Mouse (Mus musculus): Measurements from ENCODE around the gene Ganc. TPM values are rescaled to one million over a fixed set of nuclear protein-coding genes. Genes with fewer than 3 reads are reported as not detected.

Ganc gene
- total RNA-seq, 1 experiment: 5.1 TPM

DNA sequence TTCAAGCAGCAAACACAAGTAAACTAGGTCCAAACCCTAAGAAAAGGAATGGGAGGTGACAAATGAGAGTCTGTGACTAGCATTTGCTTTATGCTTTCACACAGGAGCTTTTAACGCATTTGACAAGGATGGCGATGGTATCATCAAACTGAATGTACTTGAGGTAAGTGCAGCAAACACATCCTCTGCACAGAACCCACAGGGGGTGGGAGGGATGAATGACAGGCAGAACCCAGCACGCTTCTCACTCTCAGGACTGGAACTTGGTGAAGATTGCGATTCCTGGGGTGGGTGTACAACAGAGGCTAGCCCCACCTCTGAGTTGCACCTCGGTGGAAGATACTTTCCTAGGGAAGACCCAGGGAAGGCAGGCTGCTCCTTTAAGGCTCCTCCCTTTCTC lies 100.3 kb downstream of the Ganc start:
- H3K36me3 ChIP-seq (ENCODE audit: control insufficient read depth, insufficient read depth, low read length, poor library complexity, severe bottlenecking): peaks cover 9% of the 10 kb centered on the region
- no peak overlapping the region for H3K9ac ChIP-seq (ENCODE audit: insufficient read depth, low read depth, low read length, poor library complexity, severe bottlenecking)
- peaks cover 5 to 29% of the 10 kb centered on the region in 2 experiments; a peak in 3 of 4 replicates for H3K4me1 ChIP-seq (ENCODE audit: control insufficient read depth in 2 of 2, insufficient read depth in 2 of 2, low read length in 2 of 2, poor library complexity in 1 of 2)
- H3K4me3 ChIP-seq (ENCODE audit: insufficient read depth in 1 of 2, low read depth in 1 of 2, low read length in 2 of 2, poor library complexity in 1 of 2, severe bottlenecking in 1 of 2): no peak overlapping the region
- in situ Hi-C loops (cut with MboI; ENCODE audit: low sequenced_read_pairs in 2 of 2, unreplicated experiment in 2 of 2): no loop called here
- TF ChIP-seq HCFC1 (IDR thresholded peaks at IDR 0.05; ENCODE audit: borderline replicate concordance, insufficient read depth, low read length) (no peak), ZNF384 (IDR thresholded peaks at IDR 0.05; ENCODE audit: low read depth, low read length) (no peak), CHD2 (IDR thresholded peaks at IDR 0.05; ENCODE audit: low read depth, low read length) (no peak), ZC3H11A (IDR thresholded peaks at IDR 0.05; ENCODE audit: borderline replicate concordance, low read depth, low read length) (no peak), MAFK (IDR thresholded peaks at IDR 0.05; ENCODE audit: insufficient read depth, low read depth, low read length) (no peak)
- DNase-seq (ENCODE audit: low read depth, low spot score): no peak
- H3K9me3 ChIP-seq (ENCODE audit: control insufficient read depth, insufficient read depth, low read depth, low read length): no peaks in the 10 kb centered on the region
- H3K27ac ChIP-seq (ENCODE audit: insufficient read depth, low read depth, low read length, poor library complexity, severe bottlenecking): no peak overlapping the region

Other genes starting within 250 kb of the Ganc start
- gene Ehd4, start 249.3 kb upstream of the Ganc start, total RNA-seq (2012; rRNA removed): 10.7 and 19.4 TPM in 2 replicates
- gene Pla2g4e, start 158.6 kb upstream of the Ganc start, total RNA-seq (2012; rRNA removed): 0.74 and 1.1 TPM in 2 replicates
- not detected in 2 replicates for gene Pla2g4d, start 114.7 kb upstream of the Ganc start, total RNA-seq (2012; rRNA removed)
- gene Pla2g4f, start 89.7 kb upstream of the Ganc start, total RNA-seq (2012; rRNA removed): 0.89 and 2.1 TPM in 2 replicates
- 22.4 and 27.1 TPM in 2 replicates for gene Vps39, start 50.8 kb upstream of the Ganc start, total RNA-seq (2012; rRNA removed)
- 71.0 and 71.7 TPM in 2 replicates for gene Tmem87a, start 217 bp downstream of the Ganc start, total RNA-seq (2012; rRNA removed)
- 8.6 and 11.3 TPM in 2 replicates for gene Capn3, start 52.1 kb downstream of the Ganc start, total RNA-seq (2012; rRNA removed)
- gene Zfp106, start 159.9 kb downstream of the Ganc start, total RNA-seq (2012; rRNA removed): 117 and 119 TPM in 2 replicates
- 29.8 and 40.0 TPM in 2 replicates for gene Snap23, start 163.8 kb downstream of the Ganc start, total RNA-seq (2012; rRNA removed)
- 13.6 and 18.6 TPM in 2 replicates for gene Haus2, start 205.5 kb downstream of the Ganc start, total RNA-seq (2012; rRNA removed)
- gene Lrrc57, start 205.6 kb downstream of the Ganc start, total RNA-seq (2012; rRNA removed): 12.8 and 14.7 TPM in 2 replicates
- 3.5 and 6.3 TPM in 2 replicates for gene Stard9, start 225.2 kb downstream of the Ganc start, total RNA-seq (2012; rRNA removed)